Mouse (Mus musculus) embryonic facial prominence, embryonic 11.5 days (tissue): Measurements from ENCODE around the gene Hoxa4. TPM values are rescaled to one million over a fixed set of nuclear protein-coding genes. Genes with fewer than 3 reads are reported as not detected.
A peak's percentile ranks its signal among the peaks of the same experiment; 100 is the strongest.

Experiments
- ATAC-seq: fragments of 200-750 bp; cut with Nextera tagmentation; replicated peaks from 2 replicates; pipeline ENCODE4 v1.8.0; 2017; ENCODE audit warnings: low read depth; ENCODE audit not compliant: insufficient number of reproducible peaks, low FRiP score, low TSS enrichment
- DNase-seq: peaks from one replicate; pipeline ENCODE4 v3.0.0-alpha.2; 2015; ENCODE audit warnings: low spot score
- H3K27ac ChIP-seq: fragments of 300-500 bp; sonication (generic); replicated peaks from 2 replicates; pipeline ENCODE4 v1.5.1; 2014; ENCODE audit warnings: mild to moderate bottlenecking, low read depth, low read length, control low read depth
- H3K27me3 ChIP-seq: fragments of 300-500 bp; sonication (generic); 2 replicates; pipeline ENCODE4 v1.6.1; 2014; ENCODE audit warnings: mild to moderate bottlenecking, low read length, moderate library complexity, mixed read lengths; ENCODE audit not compliant: control insufficient read depth, insufficient read depth
- H3K36me3 ChIP-seq: fragments of 300-500 bp; sonication (generic); replicated peaks from 2 replicates; pipeline ENCODE4 v1.6.1; 2014; ENCODE audit warnings: low read depth, mild to moderate bottlenecking, low read length, moderate library complexity, mixed read lengths; ENCODE audit not compliant: control insufficient read depth, insufficient read depth
- H3K4me1 ChIP-seq: fragments of 300-500 bp; sonication (generic); 2 replicates; pipeline ENCODE4 v1.6.1; 2014; ENCODE audit warnings: low read length, mixed read lengths; ENCODE audit not compliant: control insufficient read depth, insufficient read depth
- H3K4me2 ChIP-seq: fragments of 300-500 bp; sonication (generic); 2 replicates; pipeline ENCODE4 v1.6.1; 2014; ENCODE audit warnings: low read depth, mild to moderate bottlenecking, control low read depth, low read length, moderate library complexity
- H3K4me3 ChIP-seq: fragments of 300-500 bp; sonication (generic); 2 replicates; pipeline ENCODE4 v1.5.1; 2014; ENCODE audit warnings: low read depth, low read length, control low read depth
- H3K9ac ChIP-seq: fragments of 300-500 bp; sonication (generic); replicated peaks from 2 replicates; pipeline ENCODE4 v1.6.1; 2014; ENCODE audit warnings: mild to moderate bottlenecking, control low read depth, low read length
- H3K9me3 ChIP-seq: fragments of 300-500 bp; sonication (generic); replicated peaks from 2 replicates; pipeline ENCODE4 v1.6.1; 2016; ENCODE audit warnings: mild to moderate bottlenecking, low read length, inconsistent platforms, mixed read lengths; ENCODE audit not compliant: control insufficient read depth
- WGBS: fragments of 180-500 bp; shearing (Covaris S2); extraction: QIAGEN DNeasy Blood & Tissue Kit; methylation state at CpG from one replicate; pipeline ENCODE4 v1.1.7; 2014; 5-methylcytosine and 5-hydroxymethylcytosine counted together
- polyA plus RNA-seq: library from polyadenylated mRNA; unstranded; fragments of >200 nt; fragmentation: Nextera tagmentation; extraction: Ambion mirVana; gene quantifications from 2 replicates; pipeline ENCODE4 v1.2.1, GENCODE M21; 2014

Hoxa4 gene
- polyA plus RNA-seq, 1 experiment from 2014 or later = 0.34 TPM

DNA sequence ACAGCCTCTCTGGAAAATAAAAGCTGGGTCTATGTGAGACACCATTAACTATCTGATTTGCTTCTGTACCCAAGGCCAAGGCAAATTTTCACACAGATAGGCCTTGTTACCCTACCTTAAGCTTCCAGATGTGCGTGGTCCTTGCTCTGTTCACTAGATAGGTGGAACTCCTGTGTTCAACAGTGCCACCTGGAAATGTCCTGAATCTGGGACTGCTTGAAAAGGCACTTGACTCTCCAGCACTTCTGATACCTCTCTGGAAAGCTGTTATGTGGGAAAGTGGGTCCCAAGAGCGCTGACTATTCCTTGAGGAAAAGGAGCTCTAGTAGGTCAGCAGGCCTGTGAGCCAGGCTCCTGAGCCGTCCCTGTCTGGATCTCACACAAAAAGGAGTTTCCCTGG lies 45.3 kb upstream of the Hoxa4 start:
- Histone ChIP-seq H3K27ac (no peak overlapping the region), H3K4me1 (0 out of 2 replicates have a peak, but pooled peaks cover 3% of the 10 kb centered on the region), H3K9me3 (no peaks in the 10 kb centered on the region), H3K4me3 (no peak overlapping the region), H3K4me2 (no peak overlapping the region), H3K9ac (no peak overlapping the region), H3K27me3 (peaks cover 94% of the 10 kb centered on the region), H3K36me3 (no peaks in the 10 kb centered on the region)
- ATAC-seq (no peak), DNase-seq (no peak)
- 2% methylated on average over 3 of the region's 3 CpGs for WGBS

DNA sequence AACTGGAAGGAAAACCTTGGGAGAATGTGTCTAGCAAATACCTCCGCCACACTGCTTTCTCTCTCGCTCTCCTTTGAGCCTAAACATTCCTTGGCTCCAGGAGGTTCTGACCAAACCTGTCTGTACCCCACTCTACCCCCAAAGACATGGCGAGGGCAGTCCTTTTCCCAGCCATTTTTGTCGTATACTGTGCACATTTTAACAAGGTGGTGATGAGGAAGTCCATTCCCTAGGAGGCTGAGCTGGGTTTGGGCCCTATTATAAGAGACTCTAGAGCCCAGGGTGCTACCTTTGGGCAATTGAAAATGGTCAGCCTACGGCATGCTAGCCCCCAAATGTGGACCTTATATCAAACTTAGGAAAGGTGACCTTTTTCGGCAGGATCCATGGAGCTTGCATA lies 44.3 kb upstream of the Hoxa4 start:
- no peaks in the 10 kb centered on the region for H3K9me3 ChIP-seq
- ATAC-seq = no peak
- no peak overlapping the region for H3K4me2 ChIP-seq
- H3K27me3 ChIP-seq = peaks cover 90% of the 10 kb centered on the region
- no peak overlapping the region for H3K27ac ChIP-seq
- H3K36me3 ChIP-seq = no peaks in the 10 kb centered on the region
- H3K4me3 ChIP-seq = no peak overlapping the region
- no peak overlapping the region for H3K9ac ChIP-seq
- 0 out of 2 replicates have a peak, but pooled peaks cover 3% of the 10 kb centered on the region for H3K4me1 ChIP-seq
- 22% methylated on average over 6 of the region's 6 CpGs for whole genome bisulfite sequencing
- no peak for DNase-seq

DNA sequence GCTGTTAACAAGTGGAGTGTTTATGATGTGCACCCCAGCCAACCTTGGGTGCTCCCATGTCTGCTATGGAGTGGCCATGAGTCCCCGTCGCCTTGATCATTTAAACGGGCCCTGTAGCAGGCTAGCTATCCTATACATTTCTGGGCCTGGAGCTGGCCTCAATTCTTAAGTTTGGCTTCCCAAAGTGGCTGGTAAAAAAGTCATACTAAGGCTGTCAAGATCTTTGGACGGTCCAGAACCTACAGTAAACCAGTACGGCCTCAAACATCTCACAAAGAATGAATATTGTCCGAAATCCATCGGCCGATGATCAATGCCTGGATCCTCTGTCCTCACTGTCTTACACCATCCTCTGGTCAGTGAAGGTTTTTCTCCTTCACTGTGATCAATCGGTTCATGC lies 43.7 kb upstream of the Hoxa4 start:
- H3K27me3 ChIP-seq = peaks cover 90% of the 10 kb centered on the region
- H3K4me2 ChIP-seq = no peak overlapping the region
- H3K27ac ChIP-seq = no peak overlapping the region
- no peaks in the 10 kb centered on the region for H3K36me3 ChIP-seq
- H3K4me3 ChIP-seq = no peak overlapping the region
- H3K4me1 ChIP-seq = 0 out of 2 replicates have a peak, but pooled peaks cover 3% of the 10 kb centered on the region
- no peak for ATAC-seq
- no peaks in the 10 kb centered on the region for H3K9me3 ChIP-seq
- WGBS = 25% methylated on average over 9 of the region's 9 CpGs
- H3K9ac ChIP-seq = no peak overlapping the region
- DNase-seq = no peak

DNA sequence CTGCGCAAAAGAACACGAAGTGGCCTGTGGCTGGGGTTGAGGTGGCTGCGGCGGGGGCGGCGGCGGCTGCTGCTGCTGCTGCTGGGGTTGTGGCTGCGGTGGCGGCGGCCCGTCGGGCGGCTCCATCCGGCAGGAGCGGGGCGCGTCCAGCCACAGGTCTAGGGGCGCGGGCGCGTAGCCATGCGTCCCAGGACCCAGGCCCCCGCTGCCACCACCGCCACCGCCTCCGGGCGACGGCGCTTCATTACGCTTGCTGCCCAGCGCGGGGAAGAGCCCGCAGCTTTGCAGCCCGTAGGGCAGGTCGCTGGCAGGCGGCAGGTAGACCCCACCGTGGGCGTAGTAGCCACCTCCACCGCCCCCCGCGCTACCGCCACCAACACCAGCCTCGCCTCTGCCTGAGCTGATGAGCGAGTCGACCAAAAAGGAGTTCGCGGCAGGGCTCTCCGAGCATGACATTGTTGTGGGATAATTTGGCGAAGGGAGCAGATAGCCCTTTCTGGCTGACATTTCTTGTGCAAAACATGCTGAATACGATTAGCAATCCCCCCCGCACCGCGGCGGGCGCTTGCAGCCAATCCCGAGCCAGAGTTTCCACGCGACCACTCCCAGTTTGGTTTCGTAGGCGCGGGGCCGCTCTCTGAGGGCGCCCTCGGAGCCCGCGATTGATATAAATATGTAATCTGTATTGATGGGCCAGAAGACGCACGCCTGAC lies 43.0 kb upstream of the Hoxa4 start:
- H3K4me2 ChIP-seq = no peak overlapping the region
- no peak overlapping the region for H3K4me3 ChIP-seq
- no peak overlapping the region for H3K9ac ChIP-seq
- DNase-seq (no peak), ATAC-seq (no peak)
- H3K9me3 ChIP-seq = no peaks in the 10 kb centered on the region
- H3K36me3 ChIP-seq = no peaks in the 10 kb centered on the region
- no peak overlapping the region for H3K27ac ChIP-seq
- H3K4me1 ChIP-seq = no peaks in the 10 kb centered on the region
- peaks cover 90% of the 10 kb centered on the region for H3K27me3 ChIP-seq
- under 1% methylated on average over 60 of the region's 68 CpGs for WGBS

DNA sequence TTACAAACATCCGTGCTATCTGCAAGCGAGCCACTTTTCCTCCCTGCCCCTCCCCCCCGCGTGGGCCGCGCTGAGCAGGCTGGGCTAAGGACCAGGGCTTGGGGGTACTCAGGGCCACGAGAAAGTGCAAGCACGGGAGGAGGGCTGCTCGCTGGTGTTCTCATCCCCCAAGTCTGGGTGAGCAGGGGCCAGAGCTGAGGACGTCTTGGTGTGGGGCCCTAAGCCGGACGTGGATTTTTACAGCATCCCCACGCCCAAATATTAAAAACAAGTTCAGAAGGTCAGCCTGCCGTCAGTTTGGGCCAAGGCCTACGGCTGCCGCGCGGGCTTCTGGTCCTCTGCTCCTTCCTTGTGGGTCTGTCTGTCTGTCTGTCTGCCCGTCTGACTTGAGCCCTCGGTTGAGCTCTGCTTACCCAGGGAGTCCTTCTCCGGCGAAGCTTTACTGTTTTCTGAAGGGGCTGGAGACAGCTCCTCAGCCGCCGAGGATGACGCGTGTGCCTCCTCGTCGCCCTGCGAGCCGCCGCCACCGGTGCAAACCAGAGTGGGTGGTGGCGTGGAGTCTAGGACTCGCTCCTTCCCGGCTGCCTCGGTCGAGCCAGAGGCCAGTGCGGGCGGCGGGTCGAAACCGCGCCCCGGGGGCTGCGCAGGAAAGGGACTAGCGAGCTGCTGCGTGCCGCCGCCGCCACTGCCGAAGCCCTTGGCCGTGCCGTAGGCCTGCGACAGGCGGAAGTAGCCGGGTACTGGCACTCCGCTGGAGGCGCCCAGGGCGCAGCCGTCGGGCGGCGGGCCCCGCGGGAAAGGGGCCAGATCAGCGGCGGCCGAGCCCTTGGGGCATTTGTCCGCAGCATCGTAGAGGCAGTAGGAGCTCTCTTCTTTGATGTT lies 42.2 kb upstream of the Hoxa4 start:
- H3K27ac ChIP-seq = no peak overlapping the region
- no peak overlapping the region for H3K4me3 ChIP-seq
- H3K4me1 ChIP-seq = no peaks in the 10 kb centered on the region
- under 1% methylated on average over 64 of the region's 70 CpGs for WGBS
- DNase-seq (no peak), ATAC-seq (no peak)
- no peak overlapping the region for H3K9ac ChIP-seq
- H3K27me3 ChIP-seq = peaks cover 92% of the 10 kb centered on the region
- H3K36me3 ChIP-seq = no peaks in the 10 kb centered on the region
- no peak overlapping the region for H3K4me2 ChIP-seq
- no peaks in the 10 kb centered on the region for H3K9me3 ChIP-seq

DNA sequence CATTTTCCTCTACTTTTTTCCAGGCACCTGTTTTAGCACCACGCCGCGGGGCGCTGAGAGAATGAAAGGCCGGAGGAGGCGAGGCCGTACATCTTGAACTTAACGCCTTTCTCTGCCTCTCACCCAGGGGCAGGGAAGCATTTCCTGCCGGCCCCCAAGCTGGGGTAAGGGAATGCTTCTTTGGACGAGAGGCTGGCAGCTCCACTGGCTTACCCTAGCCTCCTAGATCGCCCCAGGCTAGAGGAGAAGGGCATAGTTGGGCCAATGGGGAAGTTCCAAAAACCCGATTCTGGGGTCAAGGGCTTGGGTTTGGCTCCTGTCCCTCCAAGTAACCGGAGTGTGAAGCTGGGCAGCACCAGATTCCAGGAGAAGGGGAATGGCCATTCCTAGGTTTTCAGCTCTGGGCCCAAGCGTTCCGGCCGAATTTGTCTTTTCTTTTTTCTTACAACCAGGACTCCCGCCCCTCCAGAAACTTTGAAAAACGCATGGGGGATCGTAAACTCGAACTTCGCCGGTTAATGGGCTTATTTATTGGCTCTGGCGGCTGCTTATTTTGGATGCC lies 41.5 kb upstream of the Hoxa4 start:
- Histone ChIP-seq H3K9me3 (no peaks in the 10 kb centered on the region), H3K4me2 (no peak overlapping the region), H3K36me3 (no peaks in the 10 kb centered on the region), H3K27ac (no peak overlapping the region), H3K9ac (no peak overlapping the region), H3K4me3 (no peak overlapping the region), H3K4me1 (no peaks in the 10 kb centered on the region), H3K27me3 (peaks cover 91% of the 10 kb centered on the region)
- no peak for ATAC-seq
- no peak for DNase-seq
- WGBS = 2% methylated on average over 23 of the region's 23 CpGs

DNA sequence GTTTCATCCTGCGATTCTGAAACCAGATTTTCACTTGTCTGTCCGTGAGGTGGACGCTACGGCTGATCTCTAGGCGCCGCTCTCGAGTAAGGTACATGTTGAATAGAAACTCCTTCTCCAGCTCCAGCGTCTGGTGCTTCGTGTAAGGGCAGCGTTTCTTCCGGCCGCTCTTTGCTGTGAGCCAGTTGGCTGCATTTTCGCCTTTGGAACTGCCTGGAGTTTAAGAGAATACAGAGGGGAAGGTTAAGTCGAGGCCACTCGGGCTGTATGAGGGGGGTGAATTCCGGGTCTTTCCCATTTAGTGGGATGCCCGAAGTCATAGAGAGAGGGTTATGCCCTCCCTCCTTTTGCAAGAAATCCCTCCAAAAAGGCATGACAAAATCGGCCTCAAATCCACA lies 41.0 kb upstream of the Hoxa4 start:
- Histone ChIP-seq H3K4me2 (no peak overlapping the region), H3K9ac (no peak overlapping the region), H3K4me3 (no peak overlapping the region), H3K36me3 (no peaks in the 10 kb centered on the region), H3K27ac (no peak overlapping the region), H3K4me1 (no peaks in the 10 kb centered on the region), H3K9me3 (no peaks in the 10 kb centered on the region), H3K27me3 (peaks cover 90% of the 10 kb centered on the region)
- WGBS = 1% methylated on average over 18 of the region's 18 CpGs
- DNase-seq (peak; percentile 64), ATAC-seq (no peak)
